Mouse (Mus musculus) leukemia stem cell, adult 10-12 weeks (primary cell): ENCODE data around the gene Armc5. TPM values are rescaled to one million over a fixed set of nuclear protein-coding genes. Genes with fewer than 3 reads are reported as not detected.

Source experiments
- polyA plus RNA-seq: library from polyadenylated mRNA; stranded (reverse); fragments of >175 nt; gene quantifications from 2 replicates; pipeline ENCODE4 v1.2.3, GENCODE M21; 2012; ENCODE audit warnings: low replicate concordance

Armc5 gene
- polyA plus RNA-seq = 34.5 and 48.8 TPM in 2 replicates

GRCm38 (mm10) chr7:128236856-128237592, at the start of gene Armc5:
Armc5 (plus strand) TSS chr7:128237342.

GRCm38 (mm10) chr7:128206152-128206551, 31.0 kb upstream of the Armc5 start, which contains the start of gene Cox6a2:
Cox6a2 (minus strand) TSS chr7:128206387.

GRCm38 (mm10) chr7:128237927-128238778, 1.0 kb downstream of the Armc5 start, which contains the start of gene 9130023H24Rik:
9130023H24Rik (minus strand) TSS chr7:128238031.

GRCm38 (mm10) chr7:128246496-128247391, 9.6 kb downstream of the Armc5 start, which contains the start of gene Tgfb1i1:
Tgfb1i1 (plus strand) TSS chr7:128246812.

GRCm38 (mm10) chr7:128265411-128265810, 28.3 kb downstream of the Armc5 start, which contains the start of gene Slc5a2:
Slc5a2 (plus strand) TSS chr7:128265657.

Other genes starting within 250 kb of the Armc5 start
- 2.1 and 2.2 TPM in 2 replicates for gene Pycard, start 243.5 kb upstream of the Armc5 start, polyA plus RNA-seq
- gene Trim72, start 233.4 kb upstream of the Armc5 start, polyA plus RNA-seq = 0.10 TPM in 1 of 2 replicates, not detected in the other
- gene Itgam, start 174.7 kb upstream of the Armc5 start, polyA plus RNA-seq = 1.3 and 1.8 TPM in 2 replicates
- gene Gm49368, start 174.7 kb upstream of the Armc5 start, polyA plus RNA-seq = not detected in 2 replicates
- 2.3 and 3.4 TPM in 2 replicates for gene Itgax, start 107.8 kb upstream of the Armc5 start, polyA plus RNA-seq
- gene Itgad, start 83.0 kb upstream of the Armc5 start, polyA plus RNA-seq = 8.5 and 16.4 TPM in 2 replicates
- gene Cox6a2, start 31.0 kb upstream of the Armc5 start, polyA plus RNA-seq = 11.9 and 21.5 TPM in 2 replicates
- gene 9130023H24Rik, start 689 bp downstream of the Armc5 start, polyA plus RNA-seq = 0.85 and 1.2 TPM in 2 replicates
- 1.0 and 5.8 TPM in 2 replicates for gene Tgfb1i1, start 9.5 kb downstream of the Armc5 start, polyA plus RNA-seq
- gene Slc5a2, start 28.3 kb downstream of the Armc5 start, polyA plus RNA-seq = 0.28 and 1.4 TPM in 2 replicates
- 48.6 and 63.1 TPM in 2 replicates for gene BC017158, start 60.8 kb downstream of the Armc5 start, polyA plus RNA-seq
- 78.5 and 96.0 TPM in 2 replicates for gene Rgs10, start 181.4 kb downstream of the Armc5 start, polyA plus RNA-seq
- gene Tial1, start 224.4 kb downstream of the Armc5 start, polyA plus RNA-seq = 74.0 and 113 TPM in 2 replicates